Mouse (Mus musculus) myocyte (in vitro differentiated cells): ENCODE measurements around the gene Rbfox1. TPM values are rescaled to one million over a fixed set of nuclear protein-coding genes. Genes with fewer than 3 reads are reported as not detected.

Experiments used
- H3K27me3 ChIP-seq: one replicate; pipeline ENCODE4 v1.6.1; 2011; ENCODE audit not compliant: control insufficient read depth, insufficient read depth, insufficient read length
- H3K36me3 ChIP-seq: one replicate; pipeline ENCODE4 v1.6.1; 2011; ENCODE audit not compliant: control insufficient read depth, insufficient read depth
- H3K4me2 ChIP-seq: one replicate; pipeline ENCODE4 v1.6.1; 2011; ENCODE audit warnings: low read depth, control low read depth
- H3K4me3 ChIP-seq: one replicate; pipeline ENCODE4 v1.5.1; 2011; ENCODE audit warnings: mild to moderate bottlenecking, control low read depth, moderate library complexity
- H3K79me2 ChIP-seq: one replicate; pipeline ENCODE4 v1.6.1; 2011; ENCODE audit not compliant: control insufficient read depth, insufficient read depth
- H3ac ChIP-seq: one replicate; pipeline ENCODE4 v1.6.1; 2011; ENCODE audit not compliant: control insufficient read depth, insufficient read length
- CEBPB ChIP-seq: IDR thresholded peaks from 2 replicates; pipeline ENCODE4 v1.6.1; 2011; ENCODE audit warnings: mild to moderate bottlenecking, moderate library complexity; ENCODE audit not compliant: poor library complexity, insufficient read depth, severe bottlenecking
- E2F4 ChIP-seq: IDR thresholded peaks from one replicate; pipeline ENCODE4 v1.6.1; 2011; ENCODE audit warnings: mild to moderate bottlenecking, control low read depth, moderate library complexity; ENCODE audit not compliant: insufficient read depth
- MAX ChIP-seq: IDR thresholded peaks from one replicate; pipeline ENCODE4 v1.6.1; 2011; ENCODE audit warnings: low read depth, mild to moderate bottlenecking, control low read depth
- MYOD1 ChIP-seq, 3 experiments: IDR thresholded peaks; one replicate each; pipeline ENCODE4 v1.6.1; 2011; ENCODE audit warnings: control low read depth in 2 of 3, low read depth in 2 of 3, mild to moderate bottlenecking in 2 of 3, moderate library complexity in 1 of 3; ENCODE audit not compliant: insufficient read length in 2 of 3, control insufficient read depth in 1 of 3
- MYOG ChIP-seq, 3 experiments: IDR thresholded peaks; one replicate each; pipeline ENCODE4 v1.6.1; 2011; ENCODE audit warnings: control low read depth in 2 of 3, low read depth in 2 of 3, mild to moderate bottlenecking in 2 of 3; ENCODE audit not compliant: insufficient read length in 2 of 3, control insufficient read depth in 1 of 3, insufficient read depth in 1 of 3
- POLR2A ChIP-seq: IDR thresholded peaks from one replicate; pipeline ENCODE4 v1.6.1; 2011; ENCODE audit warnings: low read depth, mild to moderate bottlenecking, control low read depth, moderate library complexity; ENCODE audit not compliant: insufficient read length
- POLR2AphosphoS2 ChIP-seq: IDR thresholded peaks from one replicate; pipeline ENCODE4 v1.6.1; 2011; ENCODE audit warnings: low read depth, control low read depth; ENCODE audit not compliant: insufficient read length
- REST ChIP-seq: IDR thresholded peaks from one replicate; pipeline ENCODE4 v1.6.1; 2011; ENCODE audit warnings: mild to moderate bottlenecking, control low read depth, moderate library complexity; ENCODE audit not compliant: insufficient read depth, insufficient read length
- SRF ChIP-seq: IDR thresholded peaks from one replicate; pipeline ENCODE4 v1.6.1; 2011; ENCODE audit warnings: low read depth; ENCODE audit not compliant: control insufficient read depth, insufficient read length
- TCF12 ChIP-seq: IDR thresholded peaks from one replicate; pipeline ENCODE4 v1.6.1; 2011; ENCODE audit warnings: mild to moderate bottlenecking, control low read depth; ENCODE audit not compliant: poor library complexity, insufficient read depth, severe bottlenecking
- TCF3 ChIP-seq: IDR thresholded peaks from one replicate; pipeline ENCODE4 v1.6.1; 2011; ENCODE audit warnings: low read depth, control low read depth; ENCODE audit not compliant: insufficient read length
- USF1 ChIP-seq: IDR thresholded peaks from one replicate; pipeline ENCODE4 v1.6.1; 2011; ENCODE audit warnings: low read depth, mild to moderate bottlenecking, control low read depth, moderate library complexity
- polyA plus RNA-seq: library from polyadenylated mRNA; unstranded; fragments of >200 nt; fragmentation: generic; extraction: Trizol; gene quantifications from one replicate; pipeline ENCODE4 v1.2.1, GENCODE M21; 2012; ENCODE audit warnings: missing spikeins

Rbfox1 gene
- polyA plus RNA-seq, 1 experiment = 8.3 TPM

- H3K27me3 ChIP-seq = no peaks in the 10 kb centered on the region
- H3K79me2 ChIP-seq = no peaks in the 10 kb centered on the region
- H3ac ChIP-seq = no peak overlapping the region
- no peak overlapping the region for H3K4me3 ChIP-seq
- no peak overlapping the region for H3K4me2 ChIP-seq
- no peaks in the 10 kb centered on the region for H3K36me3 ChIP-seq
- TF ChIP-seq POLR2A (no peak), E2F4 (no peak)
These were observed 468.0 kb downstream of the Rbfox1 start for GRCm38 (mm10) chr16:6353191-6353590.

GRCm38 (mm10) chr16:6356931-6357330 lies 471.8 kb downstream of the Rbfox1 start:
- Histone ChIP-seq H3K4me3 (no peak overlapping the region), H3K79me2 (no peaks in the 10 kb centered on the region), H3ac (no peak overlapping the region), H3K27me3 (no peaks in the 10 kb centered on the region), H3K4me2 (no peak overlapping the region), H3K36me3 (no peaks in the 10 kb centered on the region)
- no peak for TF ChIP-seq MYOG (IDR thresholded peaks at IDR 0.05; ENCODE audit: control insufficient read depth in 1 of 3, insufficient read depth in 1 of 3, insufficient read length in 2 of 3, low read depth in 2 of 3)
- TF ChIP-seq E2F4 = no peak
- TF ChIP-seq POLR2AphosphoS2 = no peak
- no peak for TF ChIP-seq REST
- no peak for TF ChIP-seq TCF3
- TF ChIP-seq USF1 = no peak
- TF ChIP-seq MAX = no peak
- TF ChIP-seq CEBPB = no peak
- no peak for TF ChIP-seq POLR2A
- TF ChIP-seq MYOD1 (IDR thresholded peaks at IDR 0.05; ENCODE audit: control insufficient read depth in 1 of 3, insufficient read length in 2 of 3, low read depth in 2 of 3) = no peak
- no peak for TF ChIP-seq SRF
- TF ChIP-seq TCF12 = no peak

- H3ac ChIP-seq = no peak overlapping the region
- no peaks in the 10 kb centered on the region for H3K36me3 ChIP-seq
- H3K27me3 ChIP-seq = no peaks in the 10 kb centered on the region
- TF ChIP-seq SRF (no peak), POLR2AphosphoS2 (no peak), E2F4 (no peak), CEBPB (no peak), REST (no peak), MAX (no peak)
- H3K79me2 ChIP-seq = no peaks in the 10 kb centered on the region
- H3K4me2 ChIP-seq = no peak overlapping the region
- H3K4me3 ChIP-seq = no peak overlapping the region
These were observed 480.6 kb downstream of the Rbfox1 start for GRCm38 (mm10) chr16:6365793-6366192.

GRCm38 (mm10) chr16:6366649-6367048 lies 481.5 kb downstream of the Rbfox1 start:
- TF ChIP-seq CEBPB (no peak), REST (no peak), MAX (no peak), TCF12 (no peak), USF1 (no peak), POLR2A (no peak), MYOG (IDR thresholded peaks at IDR 0.05; ENCODE audit: control insufficient read depth in 1 of 3, insufficient read depth in 1 of 3, insufficient read length in 2 of 3, low read depth in 2 of 3) (no peak), POLR2AphosphoS2 (no peak), TCF3 (no peak), E2F4 (no peak), MYOD1 (IDR thresholded peaks at IDR 0.05; ENCODE audit: control insufficient read depth in 1 of 3, insufficient read length in 2 of 3, low read depth in 2 of 3) (no peak), SRF (no peak)
- H3K4me2 ChIP-seq = no peak overlapping the region
- no peak overlapping the region for H3ac ChIP-seq
- H3K36me3 ChIP-seq = no peaks in the 10 kb centered on the region
- no peak overlapping the region for H3K4me3 ChIP-seq
- H3K79me2 ChIP-seq = no peaks in the 10 kb centered on the region
- H3K27me3 ChIP-seq = no peaks in the 10 kb centered on the region

GRCm38 (mm10) chr16:6380924-6381323 lies 495.8 kb downstream of the Rbfox1 start:
- H3K4me2 ChIP-seq = no peak overlapping the region
- no peaks in the 10 kb centered on the region for H3K27me3 ChIP-seq
- H3K4me3 ChIP-seq = no peak overlapping the region
- H3ac ChIP-seq = no peak overlapping the region
- H3K79me2 ChIP-seq = no peaks in the 10 kb centered on the region
- no peaks in the 10 kb centered on the region for H3K36me3 ChIP-seq
- no peak for TF ChIP-seq TCF3
- TF ChIP-seq MYOG (IDR thresholded peaks at IDR 0.05; ENCODE audit: control insufficient read depth in 1 of 3, insufficient read depth in 1 of 3, insufficient read length in 2 of 3, low read depth in 2 of 3) = no peak
- no peak for TF ChIP-seq USF1
- TF ChIP-seq MAX = no peak
- no peak for TF ChIP-seq CEBPB
- no peak for TF ChIP-seq REST
- no peak for TF ChIP-seq POLR2AphosphoS2
- TF ChIP-seq MYOD1 (IDR thresholded peaks at IDR 0.05; ENCODE audit: control insufficient read depth in 1 of 3, insufficient read length in 2 of 3, low read depth in 2 of 3) = no peak

- TF ChIP-seq E2F4 (no peak), MYOD1 (IDR thresholded peaks at IDR 0.05; ENCODE audit: control insufficient read depth in 1 of 3, insufficient read length in 2 of 3, low read depth in 2 of 3) (no peak)
- Histone ChIP-seq H3K27me3 (no peaks in the 10 kb centered on the region), H3K79me2 (no peaks in the 10 kb centered on the region), H3K4me2 (no peak overlapping the region), H3ac (no peak overlapping the region), H3K4me3 (no peak overlapping the region), H3K36me3 (no peaks in the 10 kb centered on the region)
These were observed 496.4 kb downstream of the Rbfox1 start for GRCm38 (mm10) chr16:6381572-6381971.
